Mouse (Mus musculus): ENCODE measurements around the gene Adprm. TPM values are rescaled to one million over a fixed set of nuclear protein-coding genes. Genes with fewer than 3 reads are reported as not detected.
A peak's percentile ranks its signal among the peaks of the same experiment; 100 is the strongest.
"Not testable (repeated sequence)": the region's sequence is repeated elsewhere in the genome, so short reads cannot be mapped to it uniquely, and the experiment has no call there.

The Adprm gene
- polyA plus RNA-seq (2015; fragmentation: Nextera tagmentation; extraction: Ambion mirVana) = 24.0 and 28.1 TPM in 2 replicates

GRCm38 (mm10) chr11:67052321-67052952, at the start of gene Adprm, which contains the start of gene Sco1:
TSS of gene Adprm (minus strand) at chr11:67052594.
TSS of gene Sco1 (plus strand) at chr11:67052670.
- H3K4me3 ChIP-seq (replicated peaks) = peak within 1 kb of the TSS; percentile 73
- peaks cover 12% of the 10 kb centered on the region for H3K4me1 ChIP-seq
- H3K9ac ChIP-seq = peak within 1 kb of the TSS; percentile 62
- peaks cover 15% of the 10 kb centered on the region for H3K36me3 ChIP-seq
- peak within 1 kb of the TSS; percentile 64 for H3K4me2 ChIP-seq
- H3K9me3 ChIP-seq = no peaks in the 10 kb centered on the region
- peak; percentile 90 for ATAC-seq (ENCODE audit: insufficient read depth, low FRiP score, low read depth)
- under 1% methylated on average over 50 of the region's 50 CpGs for WGBS
- H3K27ac ChIP-seq = peak within 1 kb of the TSS; percentile 80
- H3K27me3 ChIP-seq (replicated peaks) = no peaks in the 10 kb centered on the region

GRCm38 (mm10) chr11:67101713-67102112, 49.3 kb upstream of the Adprm start:
- no peak for ATAC-seq (ENCODE audit: insufficient read depth, low FRiP score, low read depth)
- Histone ChIP-seq H3K4me1 (no peaks in the 10 kb centered on the region), H3K36me3 (no peaks in the 10 kb centered on the region), H3K4me3 (replicated peaks) (no peak overlapping the region), H3K9ac (no peak overlapping the region), H3K4me2 (no peak overlapping the region), H3K27ac (no peak overlapping the region), H3K27me3 (replicated peaks) (no peaks in the 10 kb centered on the region), H3K9me3 (no peaks in the 10 kb centered on the region)
- WGBS = 35% methylated on average over 6 of the region's 8 CpGs

- H3K4me3 ChIP-seq (replicated peaks) = no peak overlapping the region
- H3K27me3 ChIP-seq (replicated peaks) = no peaks in the 10 kb centered on the region
- H3K27ac ChIP-seq = no peak overlapping the region
- no peaks in the 10 kb centered on the region for H3K4me1 ChIP-seq
- no peak overlapping the region for H3K4me2 ChIP-seq
- H3K36me3 ChIP-seq = no peaks in the 10 kb centered on the region
- WGBS = 32% methylated on average over 6 of the region's 6 CpGs
- H3K9ac ChIP-seq = no peak overlapping the region
- ATAC-seq (ENCODE audit: insufficient read depth, low FRiP score, low read depth) = no peak
- H3K9me3 ChIP-seq = no peaks in the 10 kb centered on the region
These were observed 47.8 kb upstream of the Adprm start for GRCm38 (mm10) chr11:67100169-67100568.

GRCm38 (mm10) chr11:67099241-67099640, 46.8 kb upstream of the Adprm start:
- Histone ChIP-seq H3K9me3 (no peaks in the 10 kb centered on the region), H3K4me3 (replicated peaks) (no peak overlapping the region), H3K27me3 (replicated peaks) (no peaks in the 10 kb centered on the region), H3K4me2 (no peak overlapping the region), H3K9ac (no peak overlapping the region), H3K4me1 (no peaks in the 10 kb centered on the region), H3K36me3 (no peaks in the 10 kb centered on the region), H3K27ac (no peak overlapping the region)
- no peak for ATAC-seq (ENCODE audit: insufficient read depth, low FRiP score, low read depth)
- 93% methylated on average over 16 of the region's 16 CpGs for WGBS

- 79% methylated on average over 11 of the region's 11 CpGs for WGBS
- H3K9me3 ChIP-seq = no peaks in the 10 kb centered on the region
- no peak for ATAC-seq (ENCODE audit: insufficient read depth, low FRiP score, low read depth)
- H3K4me2 ChIP-seq = no peak overlapping the region
- H3K4me1 ChIP-seq = no peaks in the 10 kb centered on the region
- H3K27ac ChIP-seq = no peak overlapping the region
- H3K9ac ChIP-seq = no peak overlapping the region
- no peaks in the 10 kb centered on the region for H3K27me3 ChIP-seq (replicated peaks)
- no peaks in the 10 kb centered on the region for H3K36me3 ChIP-seq
- no peak overlapping the region for H3K4me3 ChIP-seq (replicated peaks)
These were observed 46.0 kb upstream of the Adprm start for GRCm38 (mm10) chr11:67098427-67098826.

- Histone ChIP-seq H3K4me3 (replicated peaks) (no peak overlapping the region), H3K4me2 (no peak overlapping the region), H3K27me3 (replicated peaks) (no peaks in the 10 kb centered on the region), H3K36me3 (no peaks in the 10 kb centered on the region), H3K27ac (no peak overlapping the region), H3K9ac (no peak overlapping the region), H3K4me1 (no peaks in the 10 kb centered on the region), H3K9me3 (no peaks in the 10 kb centered on the region)
- 92% methylated on average over 10 of the region's 10 CpGs for WGBS
- no peak for ATAC-seq (ENCODE audit: insufficient read depth, low FRiP score, low read depth)
These were observed 45.3 kb upstream of the Adprm start for GRCm38 (mm10) chr11:67097709-67098108.

GRCm38 (mm10) chr11:67094470-67094869, 42.1 kb upstream of the Adprm start:
- WGBS = 59% methylated on average over 29 of the region's 29 CpGs
- no peak overlapping the region for H3K9ac ChIP-seq
- H3K27me3 ChIP-seq (replicated peaks) = no peaks in the 10 kb centered on the region
- H3K27ac ChIP-seq = no peak overlapping the region
- no peaks in the 10 kb centered on the region for H3K4me1 ChIP-seq
- H3K9me3 ChIP-seq = no peaks in the 10 kb centered on the region
- H3K4me3 ChIP-seq (replicated peaks) = no peak overlapping the region
- no peak overlapping the region for H3K4me2 ChIP-seq
- no peaks in the 10 kb centered on the region for H3K36me3 ChIP-seq
- ATAC-seq (ENCODE audit: insufficient read depth, low FRiP score, low read depth) = no peak

GRCm38 (mm10) chr11:67093652-67094051, 41.3 kb upstream of the Adprm start:
- Histone ChIP-seq H3K27ac (no peak overlapping the region), H3K4me1 (no peaks in the 10 kb centered on the region), H3K9ac (no peak overlapping the region), H3K4me2 (no peak overlapping the region), H3K9me3 (no peaks in the 10 kb centered on the region), H3K27me3 (replicated peaks) (no peaks in the 10 kb centered on the region), H3K4me3 (replicated peaks) (no peak overlapping the region), H3K36me3 (no peaks in the 10 kb centered on the region)
- no peak for ATAC-seq (ENCODE audit: insufficient read depth, low FRiP score, low read depth)
- 89% methylated on average over 5 of the region's 5 CpGs for WGBS

GRCm38 (mm10) chr11:67093201-67093600, 40.8 kb upstream of the Adprm start:
- no peak overlapping the region for H3K4me2 ChIP-seq
- H3K9ac ChIP-seq = no peak overlapping the region
- H3K4me1 ChIP-seq = no peaks in the 10 kb centered on the region
- H3K36me3 ChIP-seq = no peaks in the 10 kb centered on the region
- H3K9me3 ChIP-seq = no peaks in the 10 kb centered on the region
- WGBS = 74% methylated on average over 9 of the region's 9 CpGs
- no peaks in the 10 kb centered on the region for H3K27me3 ChIP-seq (replicated peaks)
- ATAC-seq (ENCODE audit: insufficient read depth, low FRiP score, low read depth) = no peak
- H3K27ac ChIP-seq = no peak overlapping the region
- H3K4me3 ChIP-seq (replicated peaks) = no peak overlapping the region

- not testable (repeated sequence) for H3K4me2 ChIP-seq; H3K4me1 ChIP-seq; H3K36me3 ChIP-seq; H3K9me3 ChIP-seq; H3K4me3 ChIP-seq (replicated peaks); H3K27ac ChIP-seq; ATAC-seq (ENCODE audit: insufficient read depth, low FRiP score, low read depth); H3K9ac ChIP-seq; H3K27me3 ChIP-seq (replicated peaks)
- 86% methylated on average over 12 of the region's 12 CpGs for WGBS
These were observed 40.0 kb upstream of the Adprm start for GRCm38 (mm10) chr11:67092354-67092753.

- ATAC-seq (ENCODE audit: insufficient read depth, low FRiP score, low read depth) = no peak
- no peak overlapping the region for H3K4me2 ChIP-seq
- peaks cover 24% of the 10 kb centered on the region for H3K27me3 ChIP-seq (replicated peaks)
- no peaks in the 10 kb centered on the region for H3K36me3 ChIP-seq
- no peaks in the 10 kb centered on the region for H3K9me3 ChIP-seq
- no peak overlapping the region for H3K9ac ChIP-seq
- 84% methylated on average over 12 of the region's 12 CpGs for WGBS
- H3K27ac ChIP-seq = no peak overlapping the region
- H3K4me1 ChIP-seq = no peaks in the 10 kb centered on the region
- no peak overlapping the region for H3K4me3 ChIP-seq (replicated peaks)
These were observed 34.8 kb upstream of the Adprm start for GRCm38 (mm10) chr11:67087225-67087624.

- no peak overlapping the region for H3K9ac ChIP-seq
- no peak; the same call in 1 of the 2 replicates for ATAC-seq (ENCODE audit: insufficient read depth, low FRiP score, low read depth)
- H3K9me3 ChIP-seq = no peaks in the 10 kb centered on the region
- 45% methylated on average over 9 of the region's 9 CpGs for WGBS
- H3K36me3 ChIP-seq = no peaks in the 10 kb centered on the region
- no peak overlapping the region for H3K4me2 ChIP-seq
- H3K27ac ChIP-seq = no peak overlapping the region
- H3K4me3 ChIP-seq (replicated peaks) = no peak overlapping the region
- H3K4me1 ChIP-seq = no peaks in the 10 kb centered on the region
- peaks cover 24% of the 10 kb centered on the region for H3K27me3 ChIP-seq (replicated peaks)
These were observed 34.2 kb upstream of the Adprm start for GRCm38 (mm10) chr11:67086467-67087164.

Measured in stomach, embryonic 15.5 days (tissue).